Mouse (Mus musculus): Measurements from ENCODE around the gene Mcrip1. TPM values are rescaled to one million over a fixed set of nuclear protein-coding genes. Genes with fewer than 3 reads are reported as not detected.
A peak's percentile ranks its signal among the peaks of the same experiment; 100 is the strongest.

The Mcrip1 gene
- polyA plus RNA-seq, 1 experiment, result 79.9 TPM

GRCm38 (mm10) chr11:120507611-120508289 lies 41.8 kb downstream of the Mcrip1 start:
- Histone ChIP-seq H3K27me3 (ENCODE audit: control insufficient read depth, insufficient read depth, low read length) (no peaks in the 10 kb centered on the region), H3K4me1 (ENCODE audit: control insufficient read depth, insufficient read depth, insufficient read length) (peaks cover 4% of the 10 kb centered on the region; the same call in 1 of the 2 replicates), H3K4me3 (ENCODE audit: extremely low read depth, insufficient read depth, insufficient read length) (no peak overlapping the region), H3K36me3 (ENCODE audit: control insufficient read depth, insufficient read depth, low read length) (no peaks in the 10 kb centered on the region), H3K27ac (ENCODE audit: insufficient read depth, low read length) (no peak overlapping the region)
- DNase-seq (ENCODE audit: low read depth in 1 of 2, low spot score in 2 of 2), result no peak
- 84% methylated on average over 13 of the region's 13 CpGs for WGBS
- TF ChIP-seq CTCF (IDR thresholded peaks at IDR 0.05; ENCODE audit: extremely low read depth, insufficient read depth, insufficient read length, insufficient replicate concordance) (no peak), POLR2A (IDR thresholded peaks at IDR 0.05; ENCODE audit: low read depth, low read length) (no peak)

GRCm38 (mm10) chr11:120506899-120507298 lies 42.6 kb downstream of the Mcrip1 start:
- no peak for DNase-seq (ENCODE audit: low read depth in 1 of 2, low spot score in 2 of 2)
- no peaks in the 10 kb centered on the region for H3K27me3 ChIP-seq (ENCODE audit: control insufficient read depth, insufficient read depth, low read length)
- WGBS, result 62% methylated on average over 4 of the region's 4 CpGs
- peaks cover 4% of the 10 kb centered on the region; the same call in 1 of the 2 replicates for H3K4me1 ChIP-seq (ENCODE audit: control insufficient read depth, insufficient read depth, insufficient read length)
- no peak overlapping the region for H3K27ac ChIP-seq (ENCODE audit: insufficient read depth, low read length)
- no peak overlapping the region for H3K4me3 ChIP-seq (ENCODE audit: extremely low read depth, insufficient read depth, insufficient read length)
- TF ChIP-seq POLR2A (IDR thresholded peaks at IDR 0.05; ENCODE audit: low read depth, low read length) (no peak), CTCF (IDR thresholded peaks at IDR 0.05; ENCODE audit: extremely low read depth, insufficient read depth, insufficient read length, insufficient replicate concordance) (peak; percentile 4; the same call in 1 of the 2 replicates)
- H3K36me3 ChIP-seq (ENCODE audit: control insufficient read depth, insufficient read depth, low read length), result no peaks in the 10 kb centered on the region

GRCm38 (mm10) chr11:120505661-120506060 lies 43.9 kb downstream of the Mcrip1 start:
- Histone ChIP-seq H3K4me3 (ENCODE audit: extremely low read depth, insufficient read depth, insufficient read length) (no peak overlapping the region), H3K27me3 (ENCODE audit: control insufficient read depth, insufficient read depth, low read length) (no peaks in the 10 kb centered on the region), H3K27ac (ENCODE audit: insufficient read depth, low read length) (no peak overlapping the region), H3K4me1 (ENCODE audit: control insufficient read depth, insufficient read depth, insufficient read length) (no peaks in the 10 kb centered on the region), H3K36me3 (ENCODE audit: control insufficient read depth, insufficient read depth, low read length) (no peaks in the 10 kb centered on the region)
- TF ChIP-seq CTCF (IDR thresholded peaks at IDR 0.05; ENCODE audit: extremely low read depth, insufficient read depth, insufficient read length, insufficient replicate concordance), result no peak
- no peak for TF ChIP-seq POLR2A (IDR thresholded peaks at IDR 0.05; ENCODE audit: low read depth, low read length)
- WGBS, result 94% methylated on average over 3 of the region's 3 CpGs
- DNase-seq (ENCODE audit: low read depth in 1 of 2, low spot score in 2 of 2), result no peak

GRCm38 (mm10) chr11:120501701-120502100 lies 47.8 kb downstream of the Mcrip1 start:
- no peak overlapping the region for H3K27ac ChIP-seq (ENCODE audit: insufficient read depth, low read length)
- TF ChIP-seq POLR2A (IDR thresholded peaks at IDR 0.05; ENCODE audit: low read depth, low read length) (no peak), CTCF (IDR thresholded peaks at IDR 0.05; ENCODE audit: extremely low read depth, insufficient read depth, insufficient read length, insufficient replicate concordance) (no peak)
- no peaks in the 10 kb centered on the region for H3K27me3 ChIP-seq (ENCODE audit: control insufficient read depth, insufficient read depth, low read length)
- DNase-seq (ENCODE audit: low read depth in 1 of 2, low spot score in 2 of 2), result no peak
- H3K4me3 ChIP-seq (ENCODE audit: extremely low read depth, insufficient read depth, insufficient read length), result no peak overlapping the region
- H3K36me3 ChIP-seq (ENCODE audit: control insufficient read depth, insufficient read depth, low read length), result no peaks in the 10 kb centered on the region
- H3K4me1 ChIP-seq (ENCODE audit: control insufficient read depth, insufficient read depth, insufficient read length), result no peaks in the 10 kb centered on the region
- WGBS, result 68% methylated on average over 4 of the region's 4 CpGs

- WGBS, result 66% methylated on average over 6 of the region's 6 CpGs
- no peaks in the 10 kb centered on the region for H3K4me1 ChIP-seq (ENCODE audit: control insufficient read depth, insufficient read depth, insufficient read length)
- H3K27me3 ChIP-seq (ENCODE audit: control insufficient read depth, insufficient read depth, low read length), result no peaks in the 10 kb centered on the region
- no peak overlapping the region for H3K27ac ChIP-seq (ENCODE audit: insufficient read depth, low read length)
- H3K36me3 ChIP-seq (ENCODE audit: control insufficient read depth, insufficient read depth, low read length), result no peaks in the 10 kb centered on the region
- DNase-seq (ENCODE audit: low read depth in 1 of 2, low spot score in 2 of 2), result no peak
- TF ChIP-seq POLR2A (IDR thresholded peaks at IDR 0.05; ENCODE audit: low read depth, low read length) (no peak), CTCF (IDR thresholded peaks at IDR 0.05; ENCODE audit: extremely low read depth, insufficient read depth, insufficient read length, insufficient replicate concordance) (no peak)
- no peak overlapping the region for H3K4me3 ChIP-seq (ENCODE audit: extremely low read depth, insufficient read depth, insufficient read length)
These were observed 48.5 kb downstream of the Mcrip1 start for GRCm38 (mm10) chr11:120501018-120501417.

GRCm38 (mm10) chr11:120500357-120500756 lies 49.2 kb downstream of the Mcrip1 start:
- DNase-seq (ENCODE audit: low read depth in 1 of 2, low spot score in 2 of 2), result no peak
- Histone ChIP-seq H3K27me3 (ENCODE audit: control insufficient read depth, insufficient read depth, low read length) (no peaks in the 10 kb centered on the region), H3K27ac (ENCODE audit: insufficient read depth, low read length) (no peak overlapping the region), H3K4me1 (ENCODE audit: control insufficient read depth, insufficient read depth, insufficient read length) (no peaks in the 10 kb centered on the region), H3K4me3 (ENCODE audit: extremely low read depth, insufficient read depth, insufficient read length) (no peak overlapping the region), H3K36me3 (ENCODE audit: control insufficient read depth, insufficient read depth, low read length) (no peaks in the 10 kb centered on the region)
- 12% methylated on average over 3 of the region's 3 CpGs for WGBS
- no peak for TF ChIP-seq POLR2A (IDR thresholded peaks at IDR 0.05; ENCODE audit: low read depth, low read length)
- no peak for TF ChIP-seq CTCF (IDR thresholded peaks at IDR 0.05; ENCODE audit: extremely low read depth, insufficient read depth, insufficient read length, insufficient replicate concordance)

GRCm38 (mm10) chr11:120499894-120500293 lies 49.6 kb downstream of the Mcrip1 start:
- DNase-seq (ENCODE audit: low read depth in 1 of 2, low spot score in 2 of 2), result no peak
- Histone ChIP-seq H3K27ac (ENCODE audit: insufficient read depth, low read length) (no peak overlapping the region), H3K36me3 (ENCODE audit: control insufficient read depth, insufficient read depth, low read length) (0 out of 2 replicates have a peak, but pooled peaks cover 2% of the 10 kb centered on the region), H3K4me3 (ENCODE audit: extremely low read depth, insufficient read depth, insufficient read length) (no peak overlapping the region), H3K27me3 (ENCODE audit: control insufficient read depth, insufficient read depth, low read length) (no peaks in the 10 kb centered on the region), H3K4me1 (ENCODE audit: control insufficient read depth, insufficient read depth, insufficient read length) (no peaks in the 10 kb centered on the region)
- TF ChIP-seq CTCF (IDR thresholded peaks at IDR 0.05; ENCODE audit: extremely low read depth, insufficient read depth, insufficient read length, insufficient replicate concordance) (no peak), POLR2A (IDR thresholded peaks at IDR 0.05; ENCODE audit: low read depth, low read length) (no peak)
- WGBS, result 81% methylated on average over 6 of the region's 6 CpGs
